Comparison of ENCODE assay signal across 16 mouse cellular contexts in the genomic region with DNA sequence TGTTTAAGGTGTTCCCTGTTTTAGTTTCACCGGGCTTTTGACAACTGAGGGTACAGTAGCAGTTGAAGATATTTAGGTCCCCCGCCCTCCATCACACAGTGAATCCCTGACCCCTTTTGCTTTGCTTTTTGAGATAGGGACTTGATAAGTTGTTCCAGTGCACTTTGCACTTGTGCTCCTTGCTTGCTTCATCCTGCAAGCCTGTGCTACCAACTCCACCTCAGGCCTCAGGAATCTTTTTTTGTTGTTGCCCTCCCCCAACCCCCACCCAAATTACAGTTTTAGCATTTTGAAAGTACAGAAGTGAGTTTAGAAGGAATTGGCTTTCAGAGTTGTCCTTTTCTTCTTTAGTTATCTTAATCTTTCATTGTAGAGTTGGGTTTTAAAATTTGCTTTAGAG. TPM values are rescaled to one million over a fixed set of nuclear protein-coding genes. Genes with fewer than 3 reads are reported as not detected.
DNase-seq lines count a peak whose midpoint lies in the region; ATAC-seq and TF ChIP-seq lines count a peak whose summit lies in the region.
"Had no signal": no experiment of that assay in that cellular context is flagged by ENCODE, and none has a peak within 500 bp of the region (broad histone marks: within the 10 kb centered on the region; RNA-seq: fewer than 3 reads in every experiment).

No protein-coding gene starts in this region.

- H3K36me3 ChIP-seq in heart, embryonic 13.5 days, result peaks cover 36% of the 10 kb centered on the region
- peaks cover 26% of the 10 kb centered on the region for H3K36me3 ChIP-seq in heart, adult 2 months (ENCODE audit: control insufficient read depth, insufficient read depth, low read length)
- H3K36me3 ChIP-seq in lung, embryonic 15.5 days, result peaks cover 11% of the 10 kb centered on the region
- H3K36me3 ChIP-seq in liver, embryonic 11.5 days (ENCODE audit: control insufficient read depth, insufficient read depth, low read length), result peaks cover 2% of the 10 kb centered on the region
- H3K36me3 ChIP-seq in stomach, embryonic 16.5 days (ENCODE audit: control insufficient read depth, insufficient read depth, low read length), result no peaks in the 10 kb centered on the region
- H3K36me3 ChIP-seq in midbrain, embryonic 15.5 days (replicated peaks), result no peaks in the 10 kb centered on the region

- H3K4me2 ChIP-seq in heart, embryonic 13.5 days, result peak overlapping the region; percentile 34
- H3K4me2 ChIP-seq in lung, embryonic 15.5 days, result 0 out of 2 replicates have a peak overlapping the region, but pooled peaks have one; percentile 12
- peak overlapping the region; percentile 33; the same call in 1 of the 2 replicates for H3K4me2 ChIP-seq in liver, embryonic 11.5 days
- H3K4me2 ChIP-seq in stomach, embryonic 16.5 days (ENCODE audit: low read depth, low read length), result peak overlapping the region; percentile 46
- no peak overlapping the region for H3K4me2 ChIP-seq in midbrain, embryonic 15.5 days

- TF ChIP-seq EP300 in heart, adult 2 months (IDR thresholded peaks at IDR 0.05; ENCODE audit: insufficient read depth, low read depth, low read length), result no peak

- no peak for DNase-seq in heart, adult 2 months
- no peak for DNase-seq in lung, postnatal 10 days
- DNase-seq in liver, embryonic 11.5 days (ENCODE audit: low spot score), result no peak
- no peak for DNase-seq in adrenal gland, postnatal 14 days
- DNase-seq: adrenal gland, postnatal 25 days; cerebellum, postnatal 10 days; gastrocnemius, postnatal 10 days; kidney, postnatal 36 days; layer of hippocampus, postnatal 36 days; thymus, adult 2 months had no signal

- H3K27ac ChIP-seq in heart, embryonic 13.5 days (replicated peaks), result no peak overlapping the region
- no peak overlapping the region for H3K27ac ChIP-seq in heart, adult 2 months
- H3K27ac ChIP-seq in lung, embryonic 15.5 days, result no peak overlapping the region
- no peak overlapping the region for H3K27ac ChIP-seq in liver, embryonic 11.5 days (ENCODE audit: low read depth, low read length)
- H3K27ac ChIP-seq in stomach, embryonic 16.5 days (ENCODE audit: low read length), result no peak overlapping the region; the same call in 1 of the 2 replicates
- no peak overlapping the region for H3K27ac ChIP-seq in midbrain, embryonic 15.5 days

- ATAC-seq in heart, embryonic 13.5 days (ENCODE audit: extremely low read depth, insufficient number of reproducible peaks, low FRiP score, low TSS enrichment), result no peak
- no peak for ATAC-seq in lung, embryonic 15.5 days (ENCODE audit: borderline replicate concordance, extremely low read depth, low FRiP score, low TSS enrichment)
- ATAC-seq in liver, embryonic 11.5 days (replicated peaks; ENCODE audit: low FRiP score), result no peak
- ATAC-seq in stomach, embryonic 16.5 days (ENCODE audit: insufficient read depth, low FRiP score), result no peak
- ATAC-seq in midbrain, embryonic 15.5 days (replicated peaks), result no peak
- ATAC-seq: forebrain, embryonic 14.5 days had no signal

- H3K27me3 ChIP-seq in heart, embryonic 13.5 days (replicated peaks), result no peaks in the 10 kb centered on the region
- no peaks in the 10 kb centered on the region for H3K27me3 ChIP-seq in heart, adult 2 months (ENCODE audit: control insufficient read depth, insufficient read depth, low read length)
- H3K27me3 ChIP-seq in lung, embryonic 15.5 days, result no peaks in the 10 kb centered on the region
- H3K27me3 ChIP-seq in liver, embryonic 11.5 days (replicated peaks; ENCODE audit: control insufficient read depth, insufficient read depth, low read length), result no peaks in the 10 kb centered on the region
- H3K27me3 ChIP-seq in stomach, embryonic 16.5 days (ENCODE audit: control insufficient read depth, insufficient read depth, low read length), result no peaks in the 10 kb centered on the region
- no peaks in the 10 kb centered on the region for H3K27me3 ChIP-seq in midbrain, embryonic 15.5 days (replicated peaks)

- intact Hi-C loops in heart, adult 2 months (cut with DNase I), result no loop called here

- no peaks in the 10 kb centered on the region for H3K9me3 ChIP-seq in heart, embryonic 13.5 days
- no peaks in the 10 kb centered on the region for H3K9me3 ChIP-seq in lung, embryonic 15.5 days
- H3K9me3 ChIP-seq in liver, embryonic 11.5 days (ENCODE audit: control insufficient read depth, low read length), result no peaks in the 10 kb centered on the region
- no peaks in the 10 kb centered on the region for H3K9me3 ChIP-seq in stomach, embryonic 16.5 days (replicated peaks; ENCODE audit: control insufficient read depth, low read length)
- no peaks in the 10 kb centered on the region for H3K9me3 ChIP-seq in midbrain, embryonic 15.5 days

- no peak for TF ChIP-seq POLR2A in heart, adult 2 months (IDR thresholded peaks at IDR 0.05; ENCODE audit: insufficient read depth, low read depth, low read length)

- 67% methylated on average over 2 of the region's 2 CpGs for WGBS in heart, embryonic 13.5 days
- WGBS in heart, adult 2 months, result 56% methylated on average over 2 of the region's 2 CpGs
- 66% methylated on average over 2 of the region's 2 CpGs for WGBS in lung, embryonic 15.5 days
- WGBS in liver, embryonic 11.5 days, result 51% methylated on average over 2 of the region's 2 CpGs
- 69% methylated on average over 2 of the region's 2 CpGs for WGBS in stomach, embryonic 16.5 days
- 94% methylated on average over 2 of the region's 2 CpGs for WGBS in midbrain, embryonic 15.5 days

- H3K4me1 ChIP-seq in heart, embryonic 13.5 days, result peaks cover 41% of the 10 kb centered on the region
- peaks cover 6% of the 10 kb centered on the region for H3K4me1 ChIP-seq in heart, adult 2 months (ENCODE audit: control insufficient read depth, insufficient read depth, low read length)
- peaks cover 24% of the 10 kb centered on the region for H3K4me1 ChIP-seq in lung, embryonic 15.5 days
- H3K4me1 ChIP-seq in liver, embryonic 11.5 days (replicated peaks; ENCODE audit: control insufficient read depth, insufficient read depth, low read length), result peaks cover 4% of the 10 kb centered on the region
- peaks cover 7% of the 10 kb centered on the region for H3K4me1 ChIP-seq in stomach, embryonic 16.5 days (ENCODE audit: control insufficient read depth, insufficient read depth, low read length)
- H3K4me1 ChIP-seq in midbrain, embryonic 15.5 days, result peaks cover 28% of the 10 kb centered on the region

- H3K9ac ChIP-seq in heart, embryonic 13.5 days, result peak overlapping the region; percentile 52
- no peak overlapping the region for H3K9ac ChIP-seq in heart, adult 2 months (ENCODE audit: low read depth, low read length)
- no peak overlapping the region for H3K9ac ChIP-seq in lung, embryonic 15.5 days
- no peak overlapping the region for H3K9ac ChIP-seq in liver, embryonic 11.5 days (ENCODE audit: low read depth, low read length)
- 0 out of 2 replicates have a peak overlapping the region, but pooled peaks have one; percentile 31 for H3K9ac ChIP-seq in stomach, embryonic 16.5 days (ENCODE audit: low read length)
- no peak overlapping the region for H3K9ac ChIP-seq in midbrain, embryonic 15.5 days

- H3K4me3 ChIP-seq in heart, embryonic 13.5 days, result no peak overlapping the region
- no peak overlapping the region for H3K4me3 ChIP-seq in heart, adult 2 months
- H3K4me3 ChIP-seq in lung, embryonic 15.5 days, result no peak overlapping the region
- H3K4me3 ChIP-seq in liver, embryonic 11.5 days (ENCODE audit: low read depth, low read length), result no peak overlapping the region
- H3K4me3 ChIP-seq in stomach, embryonic 16.5 days (replicated peaks; ENCODE audit: low read length), result peak overlapping the region; percentile 23
- H3K4me3 ChIP-seq in midbrain, embryonic 15.5 days, result no peak overlapping the region

- no peak for TF ChIP-seq CTCF in heart, adult 2 months (IDR thresholded peaks at IDR 0.05)

- peaks cover 5% of the 10 kb centered on the region for H3K79me2 ChIP-seq in heart, adult 2 months (replicated peaks; ENCODE audit: control insufficient read depth, insufficient read depth, low read length)

RNA-seq across cellular contexts. Expression of a gene that starts 3.9 kb away (rescaled TPM):
- polyA plus RNA-seq in heart, embryonic 13.5 days (2015; fragmentation: Nextera tagmentation; extraction: Ambion mirVana), result 0.88 and 0.94 TPM in 2 replicates
- under 1 TPM; 0.39 to 0.84 TPM for total RNA-seq in heart, adult 2 months (2021)
- 0.80 TPM in 1 of 2 replicates, not detected in the other for polyA plus RNA-seq in heart, adult 2 months (2012; rRNA removed)
- polyA plus RNA-seq in lung, embryonic 15.5 days (2015; fragmentation: Nextera tagmentation; extraction: Ambion mirVana), result 1.8 and 1.9 TPM in 2 replicates
- 1.3 and 1.7 TPM in 2 replicates for polyA plus RNA-seq in liver, embryonic 11.5 days (2014; fragmentation: Nextera tagmentation; extraction: Ambion mirVana)
- polyA plus RNA-seq in stomach, embryonic 16.5 days (2015; fragmentation: Nextera tagmentation; extraction: Ambion mirVana), result 0.80 and 0.94 TPM in 2 replicates
- polyA plus RNA-seq in midbrain, embryonic 15.5 days (2015; fragmentation: Nextera tagmentation; extraction: Ambion mirVana), result 0.63 and 1.0 TPM in 2 replicates
- total RNA-seq in adrenal gland, postnatal 14 days (2021), result 1.2 TPM in 1 of 2 replicates, not detected in the other
- total RNA-seq: megakaryocyte progenitor cell, adult 5-6 weeks had no signal

RNA-seq across cellular contexts. Expression of a gene that starts 4.2 kb away (rescaled TPM):
- polyA plus RNA-seq in heart, embryonic 13.5 days (2015; fragmentation: Nextera tagmentation; extraction: Ambion mirVana), result 31.5 and 31.9 TPM in 2 replicates
- 10 to 100 TPM; 35.0 to 38.7 TPM for total RNA-seq in heart, adult 2 months (2021)
- 30.3 and 32.9 TPM in 2 replicates for polyA plus RNA-seq in heart, adult 2 months (2012; rRNA removed)
- polyA plus RNA-seq in lung, embryonic 15.5 days (2015; fragmentation: Nextera tagmentation; extraction: Ambion mirVana), result 50.6 and 54.5 TPM in 2 replicates
- polyA plus RNA-seq in liver, embryonic 11.5 days (2014; fragmentation: Nextera tagmentation; extraction: Ambion mirVana), result 65.1 and 68.1 TPM in 2 replicates
- polyA plus RNA-seq in stomach, embryonic 16.5 days (2015; fragmentation: Nextera tagmentation; extraction: Ambion mirVana), result 39.3 and 42.3 TPM in 2 replicates
- 25.9 and 27.3 TPM in 2 replicates for polyA plus RNA-seq in midbrain, embryonic 15.5 days (2015; fragmentation: Nextera tagmentation; extraction: Ambion mirVana)
- 111 and 117 TPM in 2 replicates for total RNA-seq in adrenal gland, postnatal 14 days (2021)

RNA-seq across cellular contexts. Expression of a gene that starts 19.2 kb away (rescaled TPM):
- polyA plus RNA-seq in heart, embryonic 13.5 days (2015; fragmentation: Nextera tagmentation; extraction: Ambion mirVana), result 56.4 and 64.7 TPM in 2 replicates
- total RNA-seq in heart, adult 2 months (2021), result 10 to 100 TPM; 21.9 to 22.7 TPM
- polyA plus RNA-seq in heart, adult 2 months (2012; rRNA removed), result 3.8 and 10.5 TPM in 2 replicates
- polyA plus RNA-seq in lung, embryonic 15.5 days (2015; fragmentation: Nextera tagmentation; extraction: Ambion mirVana), result 76.9 and 84.2 TPM in 2 replicates
- 74.7 and 81.7 TPM in 2 replicates for polyA plus RNA-seq in liver, embryonic 11.5 days (2014; fragmentation: Nextera tagmentation; extraction: Ambion mirVana)
- polyA plus RNA-seq in stomach, embryonic 16.5 days (2015; fragmentation: Nextera tagmentation; extraction: Ambion mirVana), result 82.4 and 83.1 TPM in 2 replicates
- 87.0 and 93.6 TPM in 2 replicates for polyA plus RNA-seq in midbrain, embryonic 15.5 days (2015; fragmentation: Nextera tagmentation; extraction: Ambion mirVana)
- total RNA-seq in adrenal gland, postnatal 14 days (2021), result 39.1 and 45.4 TPM in 2 replicates

Comparison
In these comparisons a context has a peak if more than half of its experiments do, and no peak if none do; other contexts are left out.
1. H3K9ac ChIP-seq: peak in heart, embryonic 13.5 days (single experiment) and stomach, embryonic 16.5 days (single experiment); none in heart, adult 2 months (single experiment), lung, embryonic 15.5 days (single experiment), liver, embryonic 11.5 days (single experiment) and midbrain, embryonic 15.5 days (single experiment).